Mouse (Mus musculus): ENCODE measurements around the gene Scrn1. TPM values are rescaled to one million over a fixed set of nuclear protein-coding genes. Genes with fewer than 3 reads are reported as not detected.

The Scrn1 gene
- polyA plus RNA-seq, 1 experiment from 2014 or later, result 123 TPM

DNA sequence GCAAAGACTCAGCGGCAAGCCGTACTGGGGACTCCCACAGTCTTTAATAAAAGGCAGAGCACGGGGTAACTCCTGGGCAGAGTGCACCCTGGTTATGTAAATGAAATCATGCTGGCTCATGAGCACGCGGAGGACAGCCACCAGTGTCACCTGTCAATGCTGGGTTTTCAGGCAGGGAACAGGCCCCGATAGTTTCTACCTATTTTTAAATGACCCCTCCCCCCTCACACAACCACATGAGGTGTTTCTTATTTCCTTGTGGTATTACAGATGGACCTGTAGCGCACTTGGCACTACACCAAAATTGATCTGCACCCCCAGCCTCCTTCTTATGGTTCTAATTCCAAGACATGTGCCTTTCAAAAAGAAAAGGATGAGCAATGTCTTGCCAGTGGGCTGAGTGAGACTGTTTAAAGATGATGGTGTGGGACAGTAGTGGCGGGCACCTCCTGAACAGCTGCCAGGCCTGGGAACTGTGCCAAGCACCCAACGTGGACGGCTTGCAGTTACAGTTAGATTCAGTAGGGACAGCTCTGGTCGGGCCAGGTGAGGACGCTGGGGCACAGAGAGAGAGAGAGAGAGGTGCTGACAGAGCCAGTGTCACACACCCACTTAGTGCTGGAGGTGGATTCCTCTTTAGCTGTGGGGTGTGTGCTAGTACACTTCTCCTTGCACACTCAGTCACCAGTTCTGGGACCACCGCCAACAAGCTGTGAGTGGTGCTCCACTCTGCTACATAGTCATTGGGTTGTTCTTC lies 105.2 kb downstream of the Scrn1 start:
- H3K9ac ChIP-seq, result no peak overlapping the region
- H3K4me1 ChIP-seq, result peaks cover 13% of the 10 kb centered on the region
- 67% methylated on average over 13 of the region's 13 CpGs for WGBS
- H3K9me3 ChIP-seq, result no peaks in the 10 kb centered on the region
- H3K4me2 ChIP-seq, result no peak overlapping the region
- no peaks in the 10 kb centered on the region for H3K36me3 ChIP-seq (replicated peaks)
- no peaks in the 10 kb centered on the region for H3K27me3 ChIP-seq (replicated peaks)
- no peak overlapping the region for H3K27ac ChIP-seq
- no peak overlapping the region for H3K4me3 ChIP-seq
- no peak for ATAC-seq (replicated peaks)

DNA sequence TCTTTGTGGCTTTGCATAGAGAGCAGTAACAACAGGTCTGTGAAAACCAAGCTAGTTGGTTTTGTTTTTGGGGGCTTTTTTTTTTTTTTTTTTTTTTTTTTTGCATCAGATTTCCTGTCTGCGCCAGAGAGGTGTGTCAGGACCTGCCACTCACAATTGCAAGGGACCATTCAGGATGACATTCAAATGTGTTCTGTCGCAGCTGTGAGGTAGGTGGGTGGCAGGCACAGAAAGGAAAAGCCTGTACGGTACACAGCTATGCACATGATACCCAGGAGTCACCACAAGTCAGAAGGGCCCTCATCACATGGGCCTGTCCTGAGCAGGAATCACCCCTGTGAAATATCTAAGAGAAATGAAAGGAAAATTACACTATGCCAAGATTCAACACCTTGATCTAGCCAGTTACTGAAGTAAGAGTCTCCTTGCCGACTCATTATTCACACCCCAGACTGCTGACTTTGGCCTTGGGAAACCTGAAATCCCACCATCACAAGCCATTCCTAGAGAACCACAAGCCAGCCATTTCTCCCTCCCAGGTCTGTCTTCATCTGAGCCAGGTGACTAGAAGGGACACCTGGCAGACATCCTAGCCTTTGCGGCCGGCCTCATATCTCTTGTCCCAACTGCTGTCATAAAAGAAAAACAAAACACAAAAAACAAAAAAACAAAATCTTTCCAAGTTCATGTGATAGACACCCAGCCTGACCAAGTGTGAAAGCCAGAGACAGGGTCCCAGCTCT lies 105.9 kb downstream of the Scrn1 start:
- no peaks in the 10 kb centered on the region for H3K36me3 ChIP-seq (replicated peaks)
- no peak overlapping the region for H3K27ac ChIP-seq
- WGBS, result 72% methylated on average over 6 of the region's 6 CpGs

DNA sequence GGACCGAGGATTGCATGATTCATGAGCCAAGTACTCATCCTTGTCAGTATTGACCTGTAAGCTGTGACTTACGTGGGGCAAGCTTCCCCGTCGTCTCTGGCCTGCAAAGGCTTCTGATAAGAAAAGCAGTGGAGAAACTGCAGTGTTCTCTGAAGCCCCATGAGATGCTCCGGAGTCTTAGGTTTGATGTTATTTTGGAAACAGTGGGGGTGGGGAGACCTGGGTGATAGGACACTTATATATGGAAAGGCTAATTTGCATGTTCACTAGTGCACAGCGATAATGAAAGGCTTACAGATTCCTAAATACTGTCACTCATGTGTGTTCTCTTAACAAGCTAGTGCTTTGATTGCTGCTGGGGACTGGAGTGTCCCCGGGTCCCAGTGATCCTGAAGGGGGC lies 106.6 kb downstream of the Scrn1 start:
- Histone ChIP-seq H3K4me1 (peaks cover 13% of the 10 kb centered on the region), H3K27me3 (replicated peaks) (no peaks in the 10 kb centered on the region), H3K27ac (no peak overlapping the region), H3K4me3 (no peak overlapping the region), H3K36me3 (replicated peaks) (no peaks in the 10 kb centered on the region), H3K4me2 (no peak overlapping the region), H3K9ac (no peak overlapping the region), H3K9me3 (no peaks in the 10 kb centered on the region)
- 41% methylated on average over 7 of the region's 7 CpGs for WGBS
- no peak for ATAC-seq (replicated peaks)

More for the DNA sequence above, 105.9 kb downstream of the Scrn1 start:
- Histone ChIP-seq H3K4me1 (peaks cover 13% of the 10 kb centered on the region), H3K4me3 (no peak overlapping the region), H3K4me2 (no peak overlapping the region), H3K9me3 (no peaks in the 10 kb centered on the region), H3K9ac (no peak overlapping the region), H3K27me3 (replicated peaks) (no peaks in the 10 kb centered on the region)
- 0 out of 2 replicates have a peak, but pooled peaks have one; percentile 49 for ATAC-seq (replicated peaks)

Other genes with a start within 250 kb of the Scrn1 start
- gene Prr15, start 240.7 kb downstream of the Scrn1 start, polyA plus RNA-seq (2015; fragmentation: Nextera tagmentation; extraction: Ambion mirVana), result 1.3 and 1.5 TPM in 2 replicates
- 4.2 and 4.3 TPM in 2 replicates for gene Wipf3, start 136.9 kb downstream of the Scrn1 start, polyA plus RNA-seq (2015; fragmentation: Nextera tagmentation; extraction: Ambion mirVana)
- gene Plekha8, start 28.6 kb upstream of the Scrn1 start, polyA plus RNA-seq (2015; fragmentation: Nextera tagmentation; extraction: Ambion mirVana), result 9.5 and 10.5 TPM in 2 replicates
- 7.0 and 7.8 TPM in 2 replicates for gene Fkbp14, start 30.8 kb upstream of the Scrn1 start, polyA plus RNA-seq (2015; fragmentation: Nextera tagmentation; extraction: Ambion mirVana)
- 103 TPM in 2 replicates for gene Mturn, start 115.1 kb upstream of the Scrn1 start, polyA plus RNA-seq (2015; fragmentation: Nextera tagmentation; extraction: Ambion mirVana)

All from midbrain, embryonic 15.5 days (tissue).